Mouse (Mus musculus): Measurements from ENCODE around the gene Gm11027.

DNA sequence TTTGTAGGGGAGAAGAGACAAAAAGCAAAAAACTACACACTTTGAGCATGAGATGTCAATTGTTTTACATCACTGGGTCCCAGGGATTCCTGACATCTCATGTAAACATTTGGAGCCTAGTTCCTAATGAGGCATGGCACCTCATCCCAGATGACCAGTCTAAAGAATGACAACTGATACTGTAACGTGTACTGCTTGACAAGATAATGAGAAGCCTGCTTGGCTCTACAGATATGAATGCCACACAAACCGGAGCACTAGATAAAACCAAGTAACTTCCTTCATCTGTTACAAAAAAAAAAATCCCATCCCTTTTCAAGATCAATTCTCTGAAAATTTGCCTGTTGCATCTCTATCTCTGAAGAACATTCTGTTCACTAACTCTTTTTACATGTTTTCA, 1.8 kb downstream of the Gm11027 start:
- TF ChIP-seq EP300 (IDR thresholded peaks at IDR 0.05; ENCODE audit: low read length) (no peak), CTCF (conservative IDR thresholded peaks at IDR 0.05 in 1 of 2, IDR thresholded peaks at IDR 0.05 in 1 of 2; ENCODE audit: low read depth in 2 of 2, low read length in 2 of 2) (no peak), UBTF (IDR thresholded peaks at IDR 0.05; ENCODE audit: low read depth, low read length) (no peak), ZNF384 (IDR thresholded peaks at IDR 0.05; ENCODE audit: low read depth, low read length) (no peak), USF2 (conservative IDR thresholded peaks at IDR 0.05; ENCODE audit: low read depth, low read length) (no peak), TCF12 (IDR thresholded peaks at IDR 0.05; ENCODE audit: low read depth, low read length) (no peak)
